Mouse (Mus musculus) limb, embryonic 15.5 days (tissue): Measurements from ENCODE around the gene Hdac5. TPM values are rescaled to one million over a fixed set of nuclear protein-coding genes. Genes with fewer than 3 reads are reported as not detected.

ENCODE experiments used
- ATAC-seq: fragments of 200-750 bp; cut with Nextera tagmentation; 2 replicates; pipeline ENCODE4 v1.8.0; 2017; ENCODE audit warnings: low read depth, moderate TSS enrichment; ENCODE audit not compliant: insufficient number of reproducible peaks, low FRiP score, low TSS enrichment
- H3K27ac ChIP-seq: fragments of 300-500 bp; sonication (generic); 2 replicates; pipeline ENCODE4 v1.5.1; 2015; ENCODE audit warnings: moderate library complexity, mild to moderate bottlenecking, inconsistent platforms
- H3K27me3 ChIP-seq: fragments of 300-500 bp; sonication (generic); 2 replicates; pipeline ENCODE4 v1.6.1; 2015; ENCODE audit warnings: inconsistent platforms
- H3K36me3 ChIP-seq: fragments of 300-500 bp; sonication (generic); 2 replicates; pipeline ENCODE4 v1.6.1; 2015; ENCODE audit warnings: inconsistent platforms
- H3K4me1 ChIP-seq: fragments of 300-500 bp; sonication (generic); 2 replicates; pipeline ENCODE4 v1.6.1; 2015; ENCODE audit warnings: inconsistent platforms
- H3K4me2 ChIP-seq: fragments of 300-500 bp; sonication (generic); 2 replicates; pipeline ENCODE4 v1.6.1; 2015; ENCODE audit warnings: mild to moderate bottlenecking, inconsistent platforms
- H3K4me3 ChIP-seq: fragments of 300-500 bp; sonication (generic); 2 replicates; pipeline ENCODE4 v1.5.1; 2015; ENCODE audit warnings: mild to moderate bottlenecking, inconsistent platforms
- H3K9ac ChIP-seq: fragments of 300-500 bp; sonication (generic); 2 replicates; pipeline ENCODE4 v1.6.1; 2015; ENCODE audit warnings: inconsistent platforms
- H3K9me3 ChIP-seq: fragments of 300-500 bp; sonication (generic); 2 replicates; pipeline ENCODE4 v1.6.1; 2016; ENCODE audit warnings: inconsistent platforms
- WGBS: fragments of 180-500 bp; shearing (Covaris S2); methylation state at CpG from one replicate; pipeline ENCODE4 v1.1.7; 2015; 5-methylcytosine and 5-hydroxymethylcytosine counted together
- polyA plus RNA-seq: library from polyadenylated mRNA; unstranded; fragments of >200 nt; fragmentation: Nextera tagmentation; extraction: Ambion mirVana; gene quantifications from 2 replicates; pipeline ENCODE4 v1.2.1, GENCODE M21; 2015

Gene Hdac5
- polyA plus RNA-seq, 1 experiment from 2014 or later, result 96.7 TPM

GRCm38 (mm10) chr11:102220451-102220850 is 9.5 kb downstream of the Hdac5 start:
- Histone ChIP-seq H3K4me3 (no peak overlapping the region), H3K9me3 (no peaks in the 10 kb centered on the region), H3K27ac (peak overlapping the region; percentile 88), H3K36me3 (0 out of 2 replicates have a peak, but pooled peaks cover 7% of the 10 kb centered on the region), H3K27me3 (no peaks in the 10 kb centered on the region), H3K4me2 (no peak overlapping the region), H3K9ac (no peak overlapping the region), H3K4me1 (peaks cover 91% of the 10 kb centered on the region)
- no peak for ATAC-seq
- 47% methylated on average over 6 of the region's 6 CpGs for WGBS

- Histone ChIP-seq H3K27ac (peak overlapping the region; percentile 88), H3K36me3 (0 out of 2 replicates have a peak, but pooled peaks cover 7% of the 10 kb centered on the region), H3K4me1 (peaks cover 92% of the 10 kb centered on the region), H3K27me3 (no peaks in the 10 kb centered on the region), H3K4me2 (0 out of 2 replicates have a peak overlapping the region, but pooled peaks have one; percentile 90), H3K4me3 (no peak overlapping the region), H3K9me3 (no peaks in the 10 kb centered on the region), H3K9ac (no peak overlapping the region)
- no peak for ATAC-seq
- 62% methylated on average over 4 of the region's 4 CpGs for WGBS
These were observed 10.0 kb downstream of the Hdac5 start for GRCm38 (mm10) chr11:102219994-102220346.

- H3K36me3 ChIP-seq, result 0 out of 2 replicates have a peak, but pooled peaks cover 7% of the 10 kb centered on the region
- ATAC-seq, result 0 out of 2 replicates have a peak, but pooled peaks have one; percentile 3
- H3K4me2 ChIP-seq, result peak overlapping the region; percentile 90
- H3K4me3 ChIP-seq, result peak overlapping the region; percentile 45
- no peaks in the 10 kb centered on the region for H3K9me3 ChIP-seq
- peak overlapping the region; percentile 88 for H3K27ac ChIP-seq
- peaks cover 92% of the 10 kb centered on the region for H3K4me1 ChIP-seq
- no peak overlapping the region for H3K9ac ChIP-seq
- 50% methylated on average over 14 of the region's 14 CpGs for WGBS
- no peaks in the 10 kb centered on the region for H3K27me3 ChIP-seq
These were observed 10.5 kb downstream of the Hdac5 start for GRCm38 (mm10) chr11:102219247-102219993.

- Histone ChIP-seq H3K4me2 (peak overlapping the region; percentile 90), H3K4me1 (peaks cover 93% of the 10 kb centered on the region), H3K27me3 (no peaks in the 10 kb centered on the region), H3K27ac (peak overlapping the region; percentile 88), H3K4me3 (peak overlapping the region; percentile 45), H3K9me3 (no peaks in the 10 kb centered on the region), H3K9ac (peak overlapping the region; percentile 27), H3K36me3 (peaks cover 12% of the 10 kb centered on the region; the same call in 1 of the 2 replicates)
- WGBS, result under 1% methylated on average over 10 of the region's 10 CpGs
- ATAC-seq, result peak; percentile 84
These were observed 11.2 kb downstream of the Hdac5 start for GRCm38 (mm10) chr11:102218783-102219182.

GRCm38 (mm10) chr11:102217876-102218430 is 12.0 kb downstream of the Hdac5 start:
- peaks cover 89% of the 10 kb centered on the region for H3K4me1 ChIP-seq
- H3K27me3 ChIP-seq, result no peaks in the 10 kb centered on the region
- H3K4me3 ChIP-seq, result peak overlapping the region; percentile 45
- H3K9me3 ChIP-seq, result no peaks in the 10 kb centered on the region
- H3K27ac ChIP-seq, result peak overlapping the region; percentile 88
- ATAC-seq, result no peak
- WGBS, result 51% methylated on average over 7 of the region's 7 CpGs
- H3K36me3 ChIP-seq, result peaks cover 14% of the 10 kb centered on the region; the same call in 1 of the 2 replicates
- peak overlapping the region; percentile 90 for H3K4me2 ChIP-seq
- peak overlapping the region; percentile 27; the same call in 1 of the 2 replicates for H3K9ac ChIP-seq

- no peak for ATAC-seq
- Histone ChIP-seq H3K36me3 (peaks cover 14% of the 10 kb centered on the region; the same call in 1 of the 2 replicates), H3K9ac (0 out of 2 replicates have a peak overlapping the region, but pooled peaks have one; percentile 27), H3K4me1 (peaks cover 87% of the 10 kb centered on the region), H3K27ac (peak overlapping the region; percentile 88), H3K27me3 (no peaks in the 10 kb centered on the region), H3K4me3 (peak overlapping the region; percentile 45), H3K4me2 (peak overlapping the region; percentile 90), H3K9me3 (no peaks in the 10 kb centered on the region)
- 63% methylated on average over 6 of the region's 6 CpGs for WGBS
These were observed 12.6 kb downstream of the Hdac5 start for GRCm38 (mm10) chr11:102217396-102217795.

- no peaks in the 10 kb centered on the region for H3K27me3 ChIP-seq
- ATAC-seq, result no peak
- peak overlapping the region; percentile 90 for H3K4me2 ChIP-seq
- WGBS, result 47% methylated on average over 5 of the region's 5 CpGs
- peaks cover 11% of the 10 kb centered on the region; the same call in 1 of the 2 replicates for H3K36me3 ChIP-seq
- H3K9me3 ChIP-seq, result no peaks in the 10 kb centered on the region
- peak overlapping the region; percentile 45 for H3K4me3 ChIP-seq
- no peak overlapping the region for H3K9ac ChIP-seq
- peaks cover 88% of the 10 kb centered on the region for H3K4me1 ChIP-seq
- peak overlapping the region; percentile 88 for H3K27ac ChIP-seq
These were observed 13.1 kb downstream of the Hdac5 start for GRCm38 (mm10) chr11:102216886-102217240.

GRCm38 (mm10) chr11:102216056-102216885 is 13.7 kb downstream of the Hdac5 start:
- Histone ChIP-seq H3K4me2 (peak overlapping the region; percentile 90), H3K9me3 (no peaks in the 10 kb centered on the region), H3K27ac (peak overlapping the region; percentile 88), H3K4me3 (peak overlapping the region; percentile 45), H3K9ac (no peak overlapping the region), H3K27me3 (no peaks in the 10 kb centered on the region), H3K36me3 (peaks cover 11% of the 10 kb centered on the region), H3K4me1 (peaks cover 90% of the 10 kb centered on the region)
- no peak; the same call in 1 of the 2 replicates for ATAC-seq
- WGBS, result 37% methylated on average over 11 of the region's 12 CpGs

GRCm38 (mm10) chr11:102215511-102215910 is 14.5 kb downstream of the Hdac5 start:
- Histone ChIP-seq H3K4me2 (peak overlapping the region; percentile 90; the same call in 1 of the 2 replicates), H3K36me3 (peaks cover 10% of the 10 kb centered on the region), H3K4me3 (peak overlapping the region; percentile 45; the same call in 1 of the 2 replicates)

GRCm38 (mm10) chr11:102214430-102215156 is 15.4 kb downstream of the Hdac5 start:
- Histone ChIP-seq H3K9ac (no peak overlapping the region), H3K27me3 (no peaks in the 10 kb centered on the region), H3K4me3 (no peak overlapping the region), H3K36me3 (peaks cover 10% of the 10 kb centered on the region), H3K4me2 (0 out of 2 replicates have a peak overlapping the region, but pooled peaks have one; percentile 12), H3K4me1 (peaks cover 87% of the 10 kb centered on the region), H3K27ac (peak overlapping the region; percentile 22; the same call in 1 of the 2 replicates), H3K9me3 (no peaks in the 10 kb centered on the region)
- no peak for ATAC-seq
- 55% methylated on average over 10 of the region's 10 CpGs for WGBS

More at GRCm38 (mm10) chr11:102215511-102215910, 14.5 kb downstream of the Hdac5 start:
- WGBS, result 52% methylated on average over 11 of the region's 11 CpGs
- Histone ChIP-seq H3K27me3 (no peaks in the 10 kb centered on the region), H3K9ac (no peak overlapping the region), H3K4me1 (peaks cover 88% of the 10 kb centered on the region), H3K9me3 (no peaks in the 10 kb centered on the region), H3K27ac (0 out of 2 replicates have a peak overlapping the region, but pooled peaks have one; percentile 47)
- no peak for ATAC-seq

GRCm38 (mm10) chr11:102211936-102212341 is 18.0 kb downstream of the Hdac5 start:
- WGBS, result 35% methylated on average over 18 of the region's 18 CpGs
- Histone ChIP-seq H3K9me3 (no peaks in the 10 kb centered on the region), H3K9ac (no peak overlapping the region), H3K27ac (peak overlapping the region; percentile 54; the same call in 1 of the 2 replicates), H3K36me3 (peaks cover 11% of the 10 kb centered on the region), H3K4me2 (no peak overlapping the region), H3K4me3 (no peak overlapping the region), H3K4me1 (peaks cover 85% of the 10 kb centered on the region), H3K27me3 (no peaks in the 10 kb centered on the region)
- ATAC-seq, result no peak
